9 mouse cellular contexts compared by ENCODE assay signal in the genomic region with DNA sequence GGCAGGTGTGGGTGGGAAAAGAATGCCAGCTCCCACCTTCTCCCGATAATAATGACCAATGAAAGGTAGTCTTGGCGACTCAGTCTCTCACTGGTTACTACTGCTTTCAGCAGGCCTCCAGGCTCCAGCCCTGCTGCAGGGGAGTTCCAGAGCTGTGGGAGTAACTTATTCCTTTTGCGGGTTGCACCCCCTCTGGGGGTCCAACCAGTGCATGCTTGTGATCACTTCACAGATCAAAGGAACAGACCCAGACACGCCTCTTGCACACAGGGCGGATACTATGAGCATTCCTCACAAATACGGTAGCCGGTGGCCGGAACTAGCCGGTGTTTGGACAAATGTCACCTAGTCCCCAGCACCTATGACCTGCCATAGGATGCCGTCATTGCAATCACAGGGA. TPM values are rescaled to one million over a fixed set of nuclear protein-coding genes. Genes with fewer than 3 reads are reported as not detected.
A peak's percentile ranks its signal among the peaks of the same experiment; 100 is the strongest.
DNase-seq lines count a peak whose midpoint lies in the region; ATAC-seq and TF ChIP-seq lines count a peak whose summit lies in the region.
"Had no signal": no experiment of that assay in that cellular context is flagged by ENCODE, and none has a peak within 500 bp of the region (broad histone marks: within the 10 kb centered on the region; RNA-seq: fewer than 3 reads in every experiment).

No protein-coding gene starts in this region.

- no peaks in the 10 kb centered on the region for H3K9me3 ChIP-seq in heart, embryonic 11.5 days (replicated peaks; ENCODE audit: control insufficient read depth, low read length)
- no peaks in the 10 kb centered on the region for H3K9me3 ChIP-seq in limb, embryonic 13.5 days

- no peak for DNase-seq in heart, postnatal 25 days (ENCODE audit: low spot score)
- DNase-seq in testis, postnatal 10 days (ENCODE audit: low spot score): no peak
- DNase-seq in natural killer cell, adult 2 months (ENCODE audit: low spot score in 2 of 2): no peak
- DNase-seq in spleen, postnatal 14 days (ENCODE audit: low spot score in 2 of 2): no peak

- 51% methylated on average over 10 of the region's 10 CpGs for WGBS in heart, embryonic 11.5 days (ENCODE audit: insufficient replicate concordance)
- WGBS in limb, embryonic 13.5 days: 7% methylated on average over 10 of the region's 10 CpGs

- TF ChIP-seq POLR2A in testis, adult 2 months (IDR thresholded peaks at IDR 0.05; ENCODE audit: control insufficient read depth, low read depth, low read length): no peak

- peak overlapping the region; percentile 73 for H3K4me2 ChIP-seq in heart, embryonic 11.5 days
- H3K4me2 ChIP-seq in limb, embryonic 13.5 days (replicated peaks): peak overlapping the region; percentile 99

- H3K4me3 ChIP-seq in heart, embryonic 11.5 days (ENCODE audit: low read depth, low read length): peak overlapping the region; percentile 72
- no peak overlapping the region; the same call in 1 of the 2 replicates for H3K4me3 ChIP-seq in testis, adult 2 months (ENCODE audit: control insufficient read depth, low read depth, low read length)
- H3K4me3 ChIP-seq in limb, embryonic 13.5 days: peak overlapping the region; percentile 79

- no peak for ATAC-seq in heart, embryonic 11.5 days (replicated peaks; ENCODE audit: insufficient number of reproducible peaks, low FRiP score, low TSS enrichment)
- ATAC-seq in limb, embryonic 13.5 days (ENCODE audit: low FRiP score, low read depth): peak; percentile 1; the same call in 1 of the 2 replicates
- no peak for ATAC-seq in cerebellum, adult (ENCODE audit: insufficient number of reproducible peaks, low FRiP score, low TSS enrichment)

- H3K9ac ChIP-seq in heart, embryonic 11.5 days (ENCODE audit: low read depth, low read length): peak overlapping the region; percentile 49; the same call in 1 of the 2 replicates
- H3K9ac ChIP-seq in limb, embryonic 13.5 days: peak overlapping the region; percentile 90

- H3K27me3 ChIP-seq in heart, embryonic 11.5 days (ENCODE audit: control insufficient read depth, insufficient read depth, low read length): peaks cover 12% of the 10 kb centered on the region
- H3K27me3 ChIP-seq in testis, adult 2 months (ENCODE audit: control insufficient read depth, insufficient read depth, low read length): no peaks in the 10 kb centered on the region
- H3K27me3 ChIP-seq in limb, embryonic 13.5 days: no peaks in the 10 kb centered on the region

- no peak for TF ChIP-seq CTCF in testis, adult 2 months (IDR thresholded peaks at IDR 0.05; ENCODE audit: control insufficient read depth, insufficient read depth, insufficient replicate concordance, low read depth, low read length)

- peaks cover 32% of the 10 kb centered on the region for H3K4me1 ChIP-seq in heart, embryonic 11.5 days (ENCODE audit: control insufficient read depth, insufficient read depth, low read length)
- H3K4me1 ChIP-seq in testis, adult 2 months (ENCODE audit: control insufficient read depth, insufficient read depth, low read length): peaks cover 17% of the 10 kb centered on the region
- peaks cover 62% of the 10 kb centered on the region for H3K4me1 ChIP-seq in limb, embryonic 13.5 days

- 0 out of 2 replicates have a peak overlapping the region, but pooled peaks have one; percentile 43 for H3K27ac ChIP-seq in heart, embryonic 11.5 days (ENCODE audit: low read depth, low read length)
- peak overlapping the region; percentile 56 for H3K27ac ChIP-seq in testis, adult 2 months (ENCODE audit: control insufficient read depth, insufficient read depth, low read depth, low read length)
- peak overlapping the region; percentile 96 for H3K27ac ChIP-seq in limb, embryonic 13.5 days
- H3K27ac ChIP-seq: macrophage had no signal

- H3K36me3 ChIP-seq in heart, embryonic 11.5 days (ENCODE audit: control insufficient read depth, insufficient read depth, low read length): no peaks in the 10 kb centered on the region
- H3K36me3 ChIP-seq in testis, adult 2 months (ENCODE audit: control insufficient read depth, insufficient read depth, low read length): no peaks in the 10 kb centered on the region
- H3K36me3 ChIP-seq in limb, embryonic 13.5 days: peaks cover 31% of the 10 kb centered on the region

- intact Hi-C loops in heart, postnatal 25 days (cut with DNase I): loop anchor here (5.0 kb wide), 1 partner anchor 37 kb away; no protein-coding TSS in a partner anchor

RNA-seq across cellular contexts. Expression of a gene that starts 2.3 kb away (rescaled TPM):
- 31.9 and 33.5 TPM in 2 replicates for polyA plus RNA-seq in heart, embryonic 11.5 days (2014; fragmentation: Nextera tagmentation; extraction: Ambion mirVana)
- total RNA-seq in heart, postnatal 25 days (2021): 10 to 100 TPM; 15.2 to 17.6 TPM
- 5.4 and 6.2 TPM in 2 replicates for polyA plus RNA-seq in testis, adult 2 months (2012; rRNA removed)
- 74.5 and 77.5 TPM in 2 replicates for polyA plus RNA-seq in limb, embryonic 13.5 days (2015; fragmentation: Nextera tagmentation; extraction: Ambion mirVana)

RNA-seq across cellular contexts. Expression of a gene that starts 13.5 kb away (rescaled TPM):
- polyA plus RNA-seq in heart, embryonic 11.5 days (2014; fragmentation: Nextera tagmentation; extraction: Ambion mirVana): 2.7 and 3.1 TPM in 2 replicates
- total RNA-seq in heart, postnatal 25 days (2021): 1 to 10 TPM; 1.9 to 3.1 TPM
- polyA plus RNA-seq in testis, adult 2 months (2012; rRNA removed): 285 and 337 TPM in 2 replicates
- 9.3 and 10.5 TPM in 2 replicates for polyA plus RNA-seq in limb, embryonic 13.5 days (2015; fragmentation: Nextera tagmentation; extraction: Ambion mirVana)

RNA-seq across cellular contexts. Expression of a gene that starts 46.0 kb away (rescaled TPM):
- polyA plus RNA-seq in heart, embryonic 11.5 days (2014; fragmentation: Nextera tagmentation; extraction: Ambion mirVana): 18.5 and 23.2 TPM in 2 replicates
- total RNA-seq in heart, postnatal 25 days (2021): 10 to 100 TPM; 37.6 to 38.7 TPM
- 33.5 and 33.9 TPM in 2 replicates for polyA plus RNA-seq in testis, adult 2 months (2012; rRNA removed)
- 38.7 and 39.0 TPM in 2 replicates for polyA plus RNA-seq in limb, embryonic 13.5 days (2015; fragmentation: Nextera tagmentation; extraction: Ambion mirVana)

RNA-seq across cellular contexts. Expression of a gene that starts 52.8 kb away (rescaled TPM):
- 131 and 155 TPM in 2 replicates for polyA plus RNA-seq in heart, embryonic 11.5 days (2014; fragmentation: Nextera tagmentation; extraction: Ambion mirVana)
- total RNA-seq in heart, postnatal 25 days (2021): 100 to 1,000 TPM; 108 to 111 TPM
- polyA plus RNA-seq in testis, adult 2 months (2012; rRNA removed): 48.4 and 56.8 TPM in 2 replicates
- polyA plus RNA-seq in limb, embryonic 13.5 days (2015; fragmentation: Nextera tagmentation; extraction: Ambion mirVana): 251 and 256 TPM in 2 replicates

RNA-seq across cellular contexts. Expression of a gene that starts 53.4 kb away (rescaled TPM):
- polyA plus RNA-seq in heart, embryonic 11.5 days (2014; fragmentation: Nextera tagmentation; extraction: Ambion mirVana): 42.8 and 44.5 TPM in 2 replicates
- total RNA-seq in heart, postnatal 25 days (2021): 10 to 100 TPM; 10.7 to 12.1 TPM
- polyA plus RNA-seq in testis, adult 2 months (2012; rRNA removed): 41.9 and 43.5 TPM in 2 replicates
- polyA plus RNA-seq in limb, embryonic 13.5 days (2015; fragmentation: Nextera tagmentation; extraction: Ambion mirVana): 44.7 and 46.3 TPM in 2 replicates

Comparison
In these comparisons a context has a peak if more than half of its experiments do, and no peak if none do; other contexts are left out.
1. H3K27ac ChIP-seq: peak in every context shown above with its lines; median percentile 96 in limb, embryonic 13.5 days; 56 in testis, adult 2 months; 43 in heart, embryonic 11.5 days.
2. RNA of a gene that starts 13.5 kb away (polyA plus RNA-seq): 285 to 337 TPM in testis, adult 2 months; 9.3 to 10.5 TPM in limb, embryonic 13.5 days and 2.7 to 3.1 TPM in heart, embryonic 11.5 days; every median in the first group is over 10 times any median in the second.